Mouse (Mus musculus): ENCODE measurements at regions not wholly inside any gene's neighbourhood (a gene's known extent, or its start where the extent isn't known, plus 50 kb on each side); places are given as distances from the start of the nearest gene placed in this dataset.

GRCm38 (mm10) chr13:3138698-3139097, 399.2 kb upstream of the Gdi2 start:
- TF ChIP-seq CTCF (IDR thresholded peaks at IDR 0.05; ENCODE audit: low read depth) (no peak), EP300 (optimal IDR thresholded peaks at IDR 0.05) (no peak)

Data from stomach, postnatal 0 days (tissue).